Mouse (Mus musculus): ENCODE data around the gene 4933407L21Rik.

DNA sequence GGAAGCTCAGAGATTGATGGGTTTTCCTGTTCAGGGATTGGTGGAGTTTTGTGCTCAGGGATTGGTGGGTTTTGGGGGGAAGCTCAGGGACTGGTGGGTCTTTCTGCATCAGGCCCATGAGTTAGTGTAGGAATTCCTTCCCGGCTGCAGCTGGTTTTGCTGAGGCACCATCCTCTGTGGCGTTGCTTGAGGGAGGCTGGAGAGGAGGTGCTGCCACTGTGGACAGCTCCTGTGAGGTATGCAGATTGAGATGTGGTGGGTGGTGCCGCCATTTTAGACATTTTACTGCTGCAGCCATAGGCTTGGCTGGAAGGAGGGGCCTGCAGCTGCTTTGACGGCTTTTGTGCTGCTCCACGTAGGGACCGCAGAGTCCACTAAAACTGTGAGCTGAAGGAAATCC, 1.1 kb downstream of the 4933407L21Rik start:
- TF ChIP-seq CTCF (conservative IDR thresholded peaks at IDR 0.05; ENCODE audit: insufficient read depth, insufficient read length, low read depth, low read length) (no peak), POLR2A (IDR thresholded peaks at IDR 0.05; ENCODE audit: low read depth, low read length) (no peak)

Measured in kidney, adult 2 months (tissue).